Mouse (Mus musculus) frontal cortex, adult (tissue): ENCODE data around the gene Rfx7.
"Not testable (repeated sequence)": the region's sequence is repeated elsewhere in the genome, so short reads cannot be mapped to it uniquely, and the experiment has no call there.

ENCODE experiments used
- ATAC-seq: cut with Nextera tagmentation; 2 replicates; pipeline ENCODE4 v1.9.2; 2017; ENCODE audit warnings: mild to moderate bottlenecking, moderate library complexity, mixed read lengths; ENCODE audit not compliant: low TSS enrichment

Rfx7 gene

DNA sequence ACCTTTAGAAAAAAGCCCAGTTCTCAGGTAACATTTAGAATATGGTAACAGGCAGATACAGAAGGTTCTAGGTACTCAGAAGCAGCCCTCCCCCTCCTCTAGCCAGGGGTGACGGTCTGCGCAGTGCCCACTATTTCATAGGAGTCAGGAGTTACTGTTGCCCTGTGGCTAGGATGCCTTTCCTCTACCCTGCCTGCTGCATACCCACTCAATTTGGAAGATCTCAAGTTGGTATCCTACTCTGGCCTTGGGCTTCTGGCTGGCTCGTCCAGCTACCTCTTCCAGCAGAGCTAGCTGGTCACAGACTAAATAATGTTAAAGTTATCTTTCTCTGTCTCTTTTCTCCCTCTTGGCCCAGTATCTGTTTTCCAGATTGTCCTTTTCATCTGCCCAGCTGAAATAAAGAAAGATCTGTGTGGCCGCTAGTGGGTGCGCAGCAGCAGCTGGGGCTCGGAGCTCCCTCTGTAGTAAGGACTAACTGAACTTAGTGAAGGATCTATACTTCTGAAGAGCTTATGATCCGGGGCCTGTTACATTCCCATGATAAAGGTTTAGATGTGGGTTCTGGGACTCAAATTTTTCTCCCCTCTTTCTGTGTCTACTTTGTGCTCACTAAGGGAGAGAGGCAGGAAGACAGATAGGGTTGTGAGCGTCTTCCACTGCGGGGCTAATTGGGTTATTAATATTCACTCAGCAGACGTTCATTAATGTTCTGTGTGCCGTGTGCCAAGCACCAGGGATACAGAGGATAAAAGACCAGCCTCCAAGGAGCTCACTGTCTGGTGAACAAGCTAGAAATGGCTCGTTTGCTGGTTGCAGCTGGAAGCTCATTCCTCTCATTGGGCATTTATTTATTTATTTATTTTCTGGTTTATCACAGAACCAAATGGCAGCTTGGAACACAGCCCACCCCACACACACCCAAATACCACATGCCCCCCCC, 132.6 kb downstream of the Rfx7 start:
- no peak for ATAC-seq

DNA sequence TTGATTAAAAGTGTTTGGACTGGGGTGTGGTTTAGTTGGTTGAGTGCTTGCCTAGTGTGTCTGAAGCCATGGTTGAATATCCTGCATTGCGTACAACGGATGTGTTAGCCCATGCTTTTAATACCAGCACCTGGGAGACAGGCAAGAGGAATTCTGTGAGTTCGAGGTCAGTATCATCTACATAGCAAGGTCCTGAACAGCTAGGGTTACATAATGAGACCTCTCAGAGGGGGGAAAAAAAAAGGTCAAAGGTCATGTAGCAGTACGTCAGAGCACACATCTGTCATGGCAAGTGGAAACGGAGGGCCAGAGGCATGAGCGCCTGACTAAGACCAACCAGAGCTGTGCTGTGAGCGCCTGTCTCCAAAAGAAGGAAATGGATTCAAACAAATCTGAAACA, 133.5 kb downstream of the Rfx7 start:
- no peak for ATAC-seq

DNA sequence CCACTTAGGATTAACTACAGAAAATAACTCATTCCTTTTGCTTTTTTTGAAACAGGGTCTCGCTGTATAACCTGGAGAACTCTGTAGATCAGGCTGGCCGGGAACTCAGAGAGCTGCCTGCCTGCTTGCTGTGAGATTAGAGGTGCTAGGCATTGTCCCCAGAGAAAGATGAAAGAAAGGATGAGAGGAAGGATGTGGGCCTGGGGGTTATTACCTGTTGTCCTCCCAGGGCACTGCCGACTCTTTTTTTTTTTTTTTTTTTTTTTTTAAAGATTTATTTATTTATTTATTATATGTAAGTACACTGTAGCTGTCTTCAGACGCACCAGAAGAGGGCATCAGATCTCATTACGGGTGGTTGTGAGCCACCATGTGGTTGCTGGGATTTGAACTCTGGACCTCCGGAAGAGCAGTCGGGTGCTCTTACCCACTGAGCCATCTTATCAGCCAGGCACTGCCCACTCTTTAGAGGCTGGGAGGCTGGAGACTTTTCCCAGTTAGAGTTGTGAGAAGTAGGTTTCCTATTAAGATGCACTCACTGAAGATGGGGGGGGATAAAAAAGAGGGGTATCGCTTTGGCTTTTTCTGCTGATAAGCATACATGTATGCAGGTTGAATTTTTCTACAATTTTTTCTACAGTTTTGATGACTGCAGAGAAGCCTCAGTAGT, 134.4 kb downstream of the Rfx7 start:
- not testable (repeated sequence) for ATAC-seq

DNA sequence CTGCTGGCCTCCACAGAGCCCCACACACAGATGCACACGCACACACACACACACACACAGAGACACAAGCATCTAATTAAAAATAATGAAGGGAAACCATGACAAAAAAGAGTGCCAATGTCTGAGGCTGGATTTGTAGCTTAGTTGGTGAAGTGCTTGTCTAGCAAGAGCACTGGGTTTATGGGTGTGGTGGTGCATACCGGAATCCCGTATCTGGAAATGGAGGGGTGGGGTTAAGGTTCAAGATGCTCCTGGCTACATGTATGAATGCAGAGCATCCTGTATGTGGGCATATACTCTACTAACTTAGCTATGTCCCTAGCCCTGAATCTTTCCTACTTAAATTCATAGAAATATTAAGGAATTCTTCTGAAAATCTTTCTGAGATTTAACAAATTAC, 135.1 kb downstream of the Rfx7 start:
- no peak for ATAC-seq

DNA sequence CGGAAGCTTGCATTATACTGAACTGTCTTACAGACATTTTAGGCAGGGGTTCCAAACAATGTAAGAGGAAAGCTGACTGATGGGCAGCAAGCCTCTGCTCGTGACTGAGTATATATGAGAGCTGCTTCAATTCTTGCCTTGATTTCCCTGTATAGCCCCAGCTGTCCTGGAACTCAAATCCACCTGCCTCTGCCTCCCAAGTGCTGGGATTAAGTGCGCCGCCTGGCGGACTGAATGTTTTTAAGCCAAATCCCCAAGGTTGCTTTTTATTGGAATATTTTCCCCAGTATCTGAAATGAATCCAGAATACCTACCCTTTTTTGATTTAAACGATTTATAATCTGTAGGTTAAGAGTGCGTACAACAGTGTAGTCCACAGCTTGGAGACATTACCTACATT, 137.3 kb downstream of the Rfx7 start:
- ATAC-seq: no peak

DNA sequence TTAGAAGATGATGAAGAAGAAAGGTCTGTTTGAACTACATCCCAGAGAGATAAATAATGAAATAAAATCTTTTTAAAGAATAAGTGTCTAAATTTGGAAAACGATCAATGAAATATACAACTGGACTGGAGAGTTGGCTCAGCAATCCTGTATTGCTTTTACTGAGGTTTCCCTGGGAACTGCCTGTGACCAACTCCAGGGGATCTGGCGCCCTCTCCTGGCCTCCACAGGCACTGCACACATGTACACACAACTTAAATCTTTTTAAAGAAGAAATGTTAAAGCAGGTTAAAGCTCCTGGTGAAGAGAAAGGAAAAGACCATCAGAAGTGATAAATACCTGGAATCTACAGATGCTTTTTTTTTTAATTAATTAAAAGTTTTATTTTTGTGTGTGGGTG, 140.3 kb downstream of the Rfx7 start:
- ATAC-seq: no peak
